In genomic region chr8:93938193-93938592, GRCm38 (mm10) we compare ENCODE assay signal across 20 mouse cellular contexts.
"Had no signal": no experiment of that assay in that cellular context is flagged by ENCODE, and none has a peak within 500 bp of the region (broad histone marks: within the 10 kb centered on the region; RNA-seq: fewer than 3 reads in every experiment).

No protein-coding gene starts in this region.

- ATAC-seq: liver, postnatal 0 days; lung, postnatal 0 days; midbrain, embryonic 13.5 days; midbrain, embryonic 15.5 days had no signal

- DNase-seq: liver, postnatal 0 days; lung, adult 2 months; lung, postnatal 14 days; lung, postnatal 36 days; retina, postnatal 1 day; right cerebral cortex, adult 18-20 months; right cerebral cortex, postnatal 25 days; right cerebral cortex, postnatal 4 days; spleen, adult 18-20 months; thymus, adult 18-20 months; thymus, postnatal 14 days; thymus, postnatal 36 days had no signal

- H3K27me3 ChIP-seq: lung, embryonic 15.5 days; midbrain, embryonic 13.5 days; midbrain, embryonic 15.5 days; neural tube, embryonic 12.5 days had no signal

- H3K9me3 ChIP-seq: lung, embryonic 15.5 days; megakaryocyte, embryonic 14.5 days; midbrain, embryonic 13.5 days; midbrain, embryonic 15.5 days; neural tube, embryonic 12.5 days had no signal

- H3K4me2 ChIP-seq: lung, embryonic 15.5 days; midbrain, embryonic 11.5 days; midbrain, embryonic 13.5 days; midbrain, embryonic 15.5 days; neural tube, embryonic 12.5 days had no signal

- H3K4me3 ChIP-seq: lung, embryonic 15.5 days; megakaryocyte, embryonic 14.5 days; midbrain, embryonic 13.5 days; midbrain, embryonic 15.5 days; neural tube, embryonic 12.5 days had no signal

- H3K36me3 ChIP-seq: lung, embryonic 15.5 days; midbrain, embryonic 15.5 days; neural tube, embryonic 12.5 days had no signal

- H3K27ac ChIP-seq: lung, embryonic 15.5 days; macrophage; midbrain, embryonic 13.5 days; midbrain, embryonic 15.5 days; neural tube, embryonic 12.5 days had no signal

- H3K4me1 ChIP-seq: lung, embryonic 15.5 days; neural tube, embryonic 12.5 days had no signal

- H3K9ac ChIP-seq: liver, postnatal 0 days; lung, embryonic 15.5 days; midbrain, embryonic 13.5 days; midbrain, embryonic 15.5 days; neural tube, embryonic 12.5 days had no signal
